Mouse (Mus musculus): Measurements from ENCODE around the gene Rnase13. TPM values are rescaled to one million over a fixed set of nuclear protein-coding genes. Genes with fewer than 3 reads are reported as not detected.

Gene Rnase13
- total RNA-seq, 4 experiments from 2014 or later, result not detected

GRCm38 (mm10) chr14:51877517-51877916 is 45.1 kb downstream of the Rnase13 start:
- DNase-seq (ENCODE audit: low spot score in 2 of 2), result no peak

GRCm38 (mm10) chr14:51871741-51872140 is 50.8 kb downstream of the Rnase13 start:
- no peak for DNase-seq (ENCODE audit: low spot score in 2 of 2)

Other genes starting within 250 kb of the Rnase13 start
- gene Gm17079, start 227.3 kb downstream of the Rnase13 start, total RNA-seq (2022), result not detected
- gene Gm5800, start 205.6 kb downstream of the Rnase13 start, total RNA-seq (2022), result not detected
- not detected for gene Ang4, start 149.2 kb downstream of the Rnase13 start, total RNA-seq (2022)
- not detected for gene AY358078, start 122.7 kb downstream of the Rnase13 start, total RNA-seq (2022)
- gene Ear6, start 69.1 kb downstream of the Rnase13 start, total RNA-seq (2022), result not detected
- 10 to 100 TPM; 26.5 to 30.4 (median 28.4) TPM for gene Mettl17, start 37.9 kb downstream of the Rnase13 start, total RNA-seq (2022)
- 1 to 10 TPM; 3.2 to 5.3 (median 3.8) TPM for gene Slc39a2, start 29.9 kb downstream of the Rnase13 start, total RNA-seq (2022)
- gene Ndrg2, start 8.6 kb downstream of the Rnase13 start, total RNA-seq (2022), result 100 to 1,000 TPM; 798 to 932 (median 862) TPM
- gene Tppp2, start 4.3 kb downstream of the Rnase13 start, total RNA-seq (2022), result not detected
- 10 to 100 TPM; 28.0 to 39.5 (median 32.9) TPM for gene Arhgef40, start 61.9 kb upstream of the Rnase13 start, total RNA-seq (2022)
- under 1 TPM in 2 of 4 experiments, not detected in 2; 0.51 to 0.59 TPM for gene Tmem253, start 92.9 kb upstream of the Rnase13 start, total RNA-seq (2022)
- 10 to 100 TPM; 35.8 to 44.1 (median 42.2) TPM for gene Zfp219, start 98.0 kb upstream of the Rnase13 start, total RNA-seq (2022)
- not detected for gene Olfr221, start 119.7 kb upstream of the Rnase13 start, total RNA-seq (2022)
- gene Hnrnpc, start 181.3 kb upstream of the Rnase13 start, total RNA-seq (2022), result 100 to 1,000 TPM; 182 to 218 (median 204) TPM
- gene Rpgrip1, start 187.9 kb upstream of the Rnase13 start, total RNA-seq (2022), result 1 to 10 TPM in 3 of 4 experiments, under 1 TPM in 1; 0.91 to 3.1 (median 2.6) TPM